Mouse (Mus musculus) intestine, embryonic 16.5 days (tissue): Measurements from ENCODE around the gene Trafd1. TPM values are rescaled to one million over a fixed set of nuclear protein-coding genes. Genes with fewer than 3 reads are reported as not detected.
"Not testable (repeated sequence)": the region's sequence is repeated elsewhere in the genome, so short reads cannot be mapped to it uniquely, and the experiment has no call there.

Source experiments
- ATAC-seq: fragments of 200-750 bp; cut with Nextera tagmentation; 2 replicates; pipeline ENCODE4 v1.8.0; 2017; ENCODE audit warnings: moderate TSS enrichment, moderate library complexity
- H3K27ac ChIP-seq: fragments of 300-500 bp; sonication (generic); 2 replicates; pipeline ENCODE4 v1.5.1; 2014; ENCODE audit warnings: mild to moderate bottlenecking, low read length
- H3K27me3 ChIP-seq: fragments of 300-500 bp; sonication (generic); replicated peaks from 2 replicates; pipeline ENCODE4 v1.6.1; 2014; ENCODE audit warnings: low read length, control low read depth, mixed read lengths; ENCODE audit not compliant: control insufficient read depth, insufficient read depth
- H3K36me3 ChIP-seq: fragments of 300-500 bp; sonication (generic); 2 replicates; pipeline ENCODE4 v1.6.1; 2014; ENCODE audit warnings: low read length, control low read depth; ENCODE audit not compliant: control insufficient read depth, insufficient read depth
- H3K4me1 ChIP-seq: fragments of 300-500 bp; sonication (generic); 2 replicates; pipeline ENCODE4 v1.6.1; 2014; ENCODE audit warnings: low read length, control low read depth, mixed read lengths; ENCODE audit not compliant: control insufficient read depth, insufficient read depth
- H3K4me2 ChIP-seq: fragments of 300-500 bp; sonication (generic); 2 replicates; pipeline ENCODE4 v1.6.1; 2014; ENCODE audit warnings: low read depth, low read length, control low read depth
- H3K4me3 ChIP-seq: fragments of 300-500 bp; sonication (generic); 2 replicates; pipeline ENCODE4 v1.5.1; 2014; ENCODE audit warnings: mild to moderate bottlenecking, low read length
- H3K9ac ChIP-seq: fragments of 300-500 bp; sonication (generic); 2 replicates; pipeline ENCODE4 v1.6.1; 2014; ENCODE audit warnings: low read depth, low read length
- H3K9me3 ChIP-seq: fragments of 300-500 bp; sonication (generic); 2 replicates; pipeline ENCODE4 v1.6.1; 2016; ENCODE audit warnings: low read length, control low read depth; ENCODE audit not compliant: control insufficient read depth
- WGBS: fragments of 180-500 bp; shearing (Covaris S2); extraction: QIAGEN DNeasy Blood & Tissue Kit; methylation state at CpG from one replicate; pipeline ENCODE4 v1.1.7; 2014; 5-methylcytosine and 5-hydroxymethylcytosine counted together
- polyA plus RNA-seq: library from polyadenylated mRNA; unstranded; fragments of >200 nt; fragmentation: Nextera tagmentation; extraction: Ambion mirVana; gene quantifications from 2 replicates; pipeline ENCODE4 v1.2.1, GENCODE M21; 2015

Trafd1 gene
- polyA plus RNA-seq, 1 experiment from 2014 or later, result 57.2 TPM

GRCm38 (mm10) chr5:121386120-121386909 is 883 bp upstream of the Trafd1 start:
- no peaks in the 10 kb centered on the region for H3K36me3 ChIP-seq
- no peaks in the 10 kb centered on the region for H3K27me3 ChIP-seq
- peak overlapping the region; percentile 76 for H3K4me3 ChIP-seq
- no peak for ATAC-seq
- peak overlapping the region; percentile 14; the same call in 1 of the 2 replicates for H3K9ac ChIP-seq
- 28% methylated on average over 22 of the region's 22 CpGs for WGBS
- peak overlapping the region; percentile 28; the same call in 1 of the 2 replicates for H3K27ac ChIP-seq
- H3K9me3 ChIP-seq, result no peaks in the 10 kb centered on the region
- peak overlapping the region; percentile 69 for H3K4me2 ChIP-seq
- H3K4me1 ChIP-seq, result peaks cover 30% of the 10 kb centered on the region

GRCm38 (mm10) chr5:121384757-121385460 is 523 bp downstream of the Trafd1 start:
- no peaks in the 10 kb centered on the region for H3K27me3 ChIP-seq
- WGBS, result 2% methylated on average over 45 of the region's 47 CpGs
- peak overlapping the region; percentile 85 for H3K9ac ChIP-seq
- H3K27ac ChIP-seq, result peak overlapping the region; percentile 94
- H3K36me3 ChIP-seq, result peaks cover 6% of the 10 kb centered on the region; the same call in 1 of the 2 replicates
- ATAC-seq, result peak; percentile 85
- H3K4me2 ChIP-seq, result peak overlapping the region; percentile 69
- peaks cover 30% of the 10 kb centered on the region for H3K4me1 ChIP-seq
- peak overlapping the region; percentile 76 for H3K4me3 ChIP-seq
- no peaks in the 10 kb centered on the region for H3K9me3 ChIP-seq

- Histone ChIP-seq H3K27ac (peak overlapping the region; percentile 94), H3K9me3 (no peaks in the 10 kb centered on the region), H3K9ac (peak overlapping the region; percentile 85), H3K4me2 (peak overlapping the region; percentile 69), H3K4me3 (peak overlapping the region; percentile 76), H3K27me3 (no peaks in the 10 kb centered on the region), H3K36me3 (peaks cover 6% of the 10 kb centered on the region; the same call in 1 of the 2 replicates), H3K4me1 (peaks cover 30% of the 10 kb centered on the region)
- ATAC-seq, result no peak
- 45% methylated on average over 10 of the region's 10 CpGs for WGBS
Measured at GRCm38 (mm10) chr5:121383857-121384756, 1.3 kb downstream of the Trafd1 start.

- no peak for ATAC-seq
- no peaks in the 10 kb centered on the region for H3K27me3 ChIP-seq
- no peak overlapping the region for H3K9ac ChIP-seq
- H3K9me3 ChIP-seq, result no peaks in the 10 kb centered on the region
- peaks cover 13% of the 10 kb centered on the region for H3K36me3 ChIP-seq
- H3K4me3 ChIP-seq, result no peak overlapping the region
- H3K4me1 ChIP-seq, result peaks cover 12% of the 10 kb centered on the region
- H3K27ac ChIP-seq, result no peak overlapping the region
- H3K4me2 ChIP-seq, result no peak overlapping the region
- WGBS, result 97% methylated on average over 2 of the region's 2 CpGs
Measured at GRCm38 (mm10) chr5:121380692-121381091, 4.7 kb downstream of the Trafd1 start.

GRCm38 (mm10) chr5:121378678-121379256 is 6.7 kb downstream of the Trafd1 start:
- ATAC-seq, result no peak
- H3K9ac ChIP-seq, result no peak overlapping the region
- peaks cover 3% of the 10 kb centered on the region for H3K4me1 ChIP-seq
- 91% methylated on average over 13 of the region's 13 CpGs for WGBS
- peaks cover 14% of the 10 kb centered on the region for H3K36me3 ChIP-seq
- no peak overlapping the region for H3K4me3 ChIP-seq
- H3K4me2 ChIP-seq, result no peak overlapping the region
- no peak overlapping the region for H3K27ac ChIP-seq
- H3K27me3 ChIP-seq, result no peaks in the 10 kb centered on the region
- H3K9me3 ChIP-seq, result no peaks in the 10 kb centered on the region

- H3K4me1 ChIP-seq, H3K27ac ChIP-seq, H3K27me3 ChIP-seq, H3K4me3 ChIP-seq, H3K9ac ChIP-seq, ATAC-seq, H3K9me3 ChIP-seq, H3K4me2 ChIP-seq: not testable (repeated sequence)
- H3K36me3 ChIP-seq, result peaks cover 19% of the 10 kb centered on the region
- 76% methylated on average over 5 of the region's 5 CpGs for WGBS
Measured at GRCm38 (mm10) chr5:121376972-121377371, 8.5 kb downstream of the Trafd1 start.

- Histone ChIP-seq H3K4me1 (no peaks in the 10 kb centered on the region), H3K27ac (no peak overlapping the region), H3K36me3 (peaks cover 19% of the 10 kb centered on the region), H3K4me2 (no peak overlapping the region), H3K9ac (no peak overlapping the region), H3K4me3 (no peak overlapping the region), H3K9me3 (no peaks in the 10 kb centered on the region), H3K27me3 (no peaks in the 10 kb centered on the region)
- no peak for ATAC-seq
- 90% methylated on average over 3 of the region's 3 CpGs for WGBS
Measured at GRCm38 (mm10) chr5:121374790-121375189, 10.6 kb downstream of the Trafd1 start.

GRCm38 (mm10) chr5:121371712-121372111 is 13.7 kb downstream of the Trafd1 start:
- WGBS, result 88% methylated on average over 6 of the region's 6 CpGs
- no peak for ATAC-seq
- no peaks in the 10 kb centered on the region for H3K4me1 ChIP-seq
- no peak overlapping the region for H3K27ac ChIP-seq
- H3K4me2 ChIP-seq, result no peak overlapping the region
- H3K36me3 ChIP-seq, result peaks cover 12% of the 10 kb centered on the region
- H3K9me3 ChIP-seq, result no peaks in the 10 kb centered on the region
- H3K9ac ChIP-seq, result no peak overlapping the region
- no peak overlapping the region for H3K4me3 ChIP-seq
- no peaks in the 10 kb centered on the region for H3K27me3 ChIP-seq
